Mouse (Mus musculus) inflammation-experienced regulatory T-cells, adult 6 months (primary cell): Measurements from ENCODE around the gene Olfr303. TPM values are rescaled to one million over a fixed set of nuclear protein-coding genes. Genes with fewer than 3 reads are reported as not detected.
"Not testable (repeated sequence)": the region's sequence is repeated elsewhere in the genome, so short reads cannot be mapped to it uniquely, and the experiment has no call there.

Source experiments
- ATAC-seq: one replicate; pipeline ENCODE4 v1.8.0; 2017
- polyA plus RNA-seq, 3 experiments: library from polyadenylated mRNA; unstranded; fragments of 100-300 nt; shearing (Covaris generic); gene quantifications; one replicate each; pipeline ENCODE4 v1.2.1; 2017

Gene Olfr303
- not detected for polyA plus RNA-seq

- ATAC-seq: no peak
Measured at GRCm38 (mm10) chr7:86397689-86398088, at the start of gene Olfr303. Gene Olfr303 (minus strand): TSS chr7:86397789.

- no peak for ATAC-seq
Measured at GRCm38 (mm10) chr7:86403546-86403945, 6.0 kb upstream of the Olfr303 start, which contains the start of gene Olfr301. Gene Olfr301 (plus strand): TSS chr7:86403846.

DNA sequence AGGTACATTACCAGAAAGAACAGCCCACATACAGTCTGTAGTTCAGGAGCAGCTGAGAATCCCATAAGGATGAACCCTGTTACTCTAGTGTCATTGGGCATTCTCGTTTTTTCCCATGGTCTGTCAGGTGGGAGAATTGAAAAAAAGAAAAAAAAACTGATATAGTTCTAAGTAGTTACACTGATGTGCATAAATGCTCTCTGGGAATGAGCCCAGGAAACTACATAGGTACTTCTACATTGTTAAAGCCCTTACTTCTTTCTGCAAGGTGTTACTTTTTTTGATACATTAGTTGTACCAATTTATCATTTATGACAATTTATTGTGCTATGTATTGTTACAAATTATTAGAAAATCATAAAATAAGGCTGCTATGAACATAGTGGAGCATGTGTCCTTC, 11.0 kb downstream of the Olfr303 start, which contains the start of gene Olfr304:
Olfr304 (minus strand) TSS at position 101 of the 400 bp plus-strand sequence.
- no peak for ATAC-seq

- ATAC-seq: no peak
Measured at GRCm38 (mm10) chr7:86385769-86386168, 11.8 kb downstream of the Olfr303 start.

GRCm38 (mm10) chr7:86366828-86367227, 30.8 kb downstream of the Olfr303 start, which contains the start of gene Olfr305:
Gene Olfr305 (minus strand): TSS chr7:86366928.
- no peak for ATAC-seq

GRCm38 (mm10) chr7:86346296-86346695, 51.3 kb downstream of the Olfr303 start:
- ATAC-seq: not testable (repeated sequence)

DNA sequence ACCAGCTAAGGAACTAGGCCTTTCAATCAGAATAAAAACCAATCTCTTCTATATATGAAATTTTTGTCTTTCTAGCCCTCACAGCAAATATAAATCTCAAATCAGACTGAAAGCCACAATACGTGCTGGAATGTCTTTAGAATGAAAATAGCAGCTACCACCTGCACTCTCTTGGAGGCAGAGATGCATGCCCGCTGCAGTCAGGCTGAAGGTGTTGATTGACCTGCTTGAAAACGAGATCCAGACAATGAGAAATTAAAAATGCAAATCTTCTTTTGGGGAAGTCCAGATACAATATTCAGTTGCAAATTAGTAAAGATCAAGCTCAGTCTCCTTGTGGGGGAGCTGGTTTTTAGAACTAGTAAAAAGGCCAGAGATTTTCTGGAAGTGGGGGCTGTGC, 53.3 kb downstream of the Olfr303 start:
- no peak for ATAC-seq

DNA sequence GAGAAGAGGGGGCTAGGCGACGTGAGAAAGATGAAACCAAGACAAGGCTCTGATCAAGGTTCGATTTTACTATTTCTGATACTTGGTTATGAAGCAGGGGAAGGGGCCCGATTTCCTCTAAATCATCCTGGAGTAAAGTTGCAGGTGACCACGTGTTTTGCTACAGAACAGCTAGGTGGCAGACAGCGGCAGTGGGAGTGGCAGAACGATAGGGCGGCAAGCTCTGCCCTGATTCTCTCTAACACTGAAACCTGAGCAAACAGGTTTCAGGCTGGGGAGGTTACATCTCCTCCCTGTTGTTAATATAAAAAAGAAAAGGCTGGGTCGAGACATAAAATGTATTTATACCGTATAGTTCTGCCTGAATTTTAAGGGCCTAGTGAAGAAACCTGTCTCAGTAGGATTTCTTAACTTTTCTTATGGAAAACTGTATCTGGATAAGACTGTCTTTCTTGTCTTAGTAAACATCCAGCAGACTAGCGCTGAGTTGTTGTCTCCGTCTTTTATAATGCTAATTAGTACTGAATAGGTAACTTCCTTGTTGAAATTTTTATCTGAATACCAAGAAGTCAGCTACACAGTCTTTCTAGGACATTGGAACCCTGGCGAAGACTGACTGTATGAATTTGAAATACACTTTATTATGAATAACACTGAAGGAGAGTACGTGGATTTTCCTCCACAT, 54.6 kb downstream of the Olfr303 start:
- ATAC-seq: no peak

Other genes with a start within 250 kb of the Olfr303 start
- gene Vmn2r75, start 226.0 kb downstream of the Olfr303 start, polyA plus RNA-seq: not detected
- gene Vmn2r76, start 151.5 kb downstream of the Olfr303 start, polyA plus RNA-seq: under 1 TPM in 1 of 3 experiments, not detected in 2; 0.04 TPM
- gene Olfr310, start 120.6 kb downstream of the Olfr303 start, polyA plus RNA-seq: not detected
- not detected for gene Olfr309, start 84.1 kb downstream of the Olfr303 start, polyA plus RNA-seq
- gene Olfr308, start 72.2 kb downstream of the Olfr303 start, polyA plus RNA-seq: not detected
- gene Olfr307, start 60.2 kb downstream of the Olfr303 start, polyA plus RNA-seq: under 1 TPM in 1 of 3 experiments, not detected in 2; 0.07 TPM
- not detected for gene Olfr305, start 30.9 kb downstream of the Olfr303 start, polyA plus RNA-seq
- gene Olfr304, start 11.1 kb downstream of the Olfr303 start, polyA plus RNA-seq: not detected
- not detected for gene Olfr301, start 6.1 kb upstream of the Olfr303 start, polyA plus RNA-seq
- not detected for gene Olfr299, start 62.1 kb upstream of the Olfr303 start, polyA plus RNA-seq
- not detected for gene Olfr298, start 94.7 kb upstream of the Olfr303 start, polyA plus RNA-seq
- not detected for gene Olfr297, start 122.2 kb upstream of the Olfr303 start, polyA plus RNA-seq
- not detected for gene Olfr295, start 186.1 kb upstream of the Olfr303 start, polyA plus RNA-seq
- not detected for gene Olfr294, start 218.9 kb upstream of the Olfr303 start, polyA plus RNA-seq